Mouse (Mus musculus) retina, postnatal 1 day (tissue): Measurements from ENCODE around the gene 1700029F12Rik.
A peak's percentile ranks its signal among the peaks of the same experiment; 100 is the strongest.

Source experiments
- DNase-seq: peaks from one replicate; pipeline ENCODE4 v3.0.0-alpha.2; 2012

1700029F12Rik gene

DNA sequence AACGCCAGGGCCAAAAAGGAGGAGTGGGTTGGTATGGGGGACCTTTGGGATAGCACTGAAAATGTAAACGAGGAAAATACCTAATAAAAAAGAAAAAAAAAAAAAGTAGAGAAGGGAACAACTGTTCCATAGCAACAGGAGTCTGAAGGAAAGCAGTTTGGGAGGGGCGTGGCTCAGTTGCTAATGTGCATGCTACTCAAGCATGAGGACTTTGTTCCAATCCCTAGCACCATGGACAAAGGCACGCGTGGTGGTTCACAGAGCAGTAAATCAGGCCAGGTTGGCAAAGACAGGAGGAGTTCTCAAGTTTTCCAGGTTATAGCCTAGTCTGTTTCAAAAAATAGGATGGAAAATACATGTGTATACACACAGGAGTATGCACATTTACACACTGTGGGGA, 14.0 kb downstream of the 1700029F12Rik start:
- no peak for DNase-seq

DNA sequence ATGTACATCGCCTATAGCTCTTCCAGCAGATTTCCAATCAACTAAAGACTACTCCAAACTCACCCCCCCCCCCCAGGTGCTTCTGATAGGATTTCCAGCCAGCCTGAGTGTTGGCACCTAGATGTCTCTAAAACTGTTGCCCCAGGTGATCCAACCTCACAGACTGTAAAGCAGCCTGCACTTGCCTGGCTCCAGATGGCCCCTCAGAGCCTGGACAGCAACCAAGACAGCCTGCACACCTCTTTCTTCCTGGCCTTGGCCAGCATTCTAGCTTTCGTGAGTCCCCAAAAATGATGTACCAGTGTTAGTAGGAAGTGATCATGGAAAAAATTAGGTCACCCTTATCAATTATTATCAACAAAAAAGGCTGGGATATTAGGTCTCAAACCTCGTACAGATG, 16.5 kb downstream of the 1700029F12Rik start:
- DNase-seq = no peak

DNA sequence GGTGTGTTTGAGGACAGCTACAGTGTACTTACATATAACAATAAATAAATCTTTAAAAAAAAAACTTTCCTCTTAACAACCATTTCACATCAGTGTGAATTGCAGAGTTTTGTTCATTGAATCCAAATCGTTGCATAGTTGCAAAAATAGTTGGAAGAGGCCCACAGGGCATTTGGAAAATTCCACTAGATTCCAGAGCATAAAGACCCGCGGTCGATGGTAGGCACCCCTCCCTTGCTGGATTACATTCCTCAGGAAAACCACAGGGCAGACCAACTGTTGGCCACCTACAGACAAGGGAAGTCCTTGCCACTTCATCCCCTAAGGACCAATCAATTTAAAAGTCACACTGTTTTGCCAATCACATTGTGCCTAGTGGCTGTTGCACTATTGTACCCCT, 19.8 kb downstream of the 1700029F12Rik start:
- DNase-seq = no peak

DNA sequence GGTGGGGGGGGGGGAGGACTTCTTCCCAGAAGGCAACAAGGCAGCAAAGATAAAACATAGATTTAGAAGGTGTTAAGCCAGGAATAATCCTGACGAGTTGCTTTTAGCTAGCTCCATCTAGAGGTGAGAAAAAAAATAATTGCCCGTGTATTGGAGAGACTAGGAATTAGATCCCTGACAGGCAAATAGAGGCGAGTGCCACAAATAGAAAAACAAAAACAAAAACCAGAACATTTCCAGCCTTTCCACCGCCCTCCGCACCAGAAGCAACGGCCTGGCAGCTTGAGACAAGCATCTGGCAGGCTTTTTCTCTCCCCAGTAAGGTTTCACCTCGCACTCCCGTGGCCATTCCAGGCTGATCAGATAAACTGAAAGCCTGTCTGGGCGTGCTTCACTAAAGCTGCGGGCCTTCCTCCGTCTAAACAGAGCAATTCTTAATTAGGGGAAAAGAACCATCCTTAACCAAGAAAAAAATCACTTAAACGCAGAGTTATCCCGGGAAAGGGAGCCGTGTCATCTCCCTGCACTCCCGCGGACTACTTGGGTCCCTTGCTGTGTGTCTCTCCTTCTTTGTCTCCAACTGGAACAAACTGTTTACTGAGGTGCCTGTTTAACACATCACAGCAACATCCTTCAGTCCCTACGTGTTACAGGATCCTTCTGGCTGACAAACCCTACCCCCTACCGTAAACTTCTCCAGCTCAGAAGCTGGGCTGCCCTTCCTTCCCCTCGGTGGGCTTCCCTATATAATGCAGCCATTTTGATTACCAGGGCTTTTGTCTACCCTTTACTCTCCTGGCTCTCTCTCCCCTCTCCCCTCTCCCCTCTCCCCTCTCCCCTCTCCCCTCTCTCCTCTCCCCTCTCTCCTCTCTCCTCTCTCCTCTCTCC, 25.7 kb downstream of the 1700029F12Rik start:
- peak; percentile 84 for DNase-seq

- DNase-seq = peak; percentile 75
Measured at GRCm38 (mm10) chr13:97007501-97008265, 26.5 kb downstream of the 1700029F12Rik start.

DNA sequence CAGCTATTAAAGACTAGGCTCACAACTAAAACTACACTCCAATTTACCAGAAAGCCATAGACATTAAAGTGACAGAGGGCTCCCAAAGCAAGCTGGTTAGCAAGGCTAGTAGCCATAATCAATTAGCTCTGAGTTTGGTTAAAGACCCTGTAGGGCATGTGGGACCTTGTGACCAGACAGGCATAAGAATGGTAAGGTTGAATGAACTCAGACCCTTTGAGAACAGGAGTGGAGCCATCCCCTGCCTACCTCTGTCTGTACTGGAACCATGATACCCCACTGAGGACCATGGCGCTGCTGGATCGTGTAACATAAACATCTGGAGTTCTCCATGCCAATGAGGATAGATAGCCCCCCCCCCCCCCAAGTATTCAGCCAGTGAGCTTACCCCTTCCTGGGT, 27.4 kb downstream of the 1700029F12Rik start:
- peak; percentile 54 for DNase-seq

GRCm38 (mm10) chr13:96997080-96997479, 37.1 kb downstream of the 1700029F12Rik start:
- DNase-seq = no peak

DNA sequence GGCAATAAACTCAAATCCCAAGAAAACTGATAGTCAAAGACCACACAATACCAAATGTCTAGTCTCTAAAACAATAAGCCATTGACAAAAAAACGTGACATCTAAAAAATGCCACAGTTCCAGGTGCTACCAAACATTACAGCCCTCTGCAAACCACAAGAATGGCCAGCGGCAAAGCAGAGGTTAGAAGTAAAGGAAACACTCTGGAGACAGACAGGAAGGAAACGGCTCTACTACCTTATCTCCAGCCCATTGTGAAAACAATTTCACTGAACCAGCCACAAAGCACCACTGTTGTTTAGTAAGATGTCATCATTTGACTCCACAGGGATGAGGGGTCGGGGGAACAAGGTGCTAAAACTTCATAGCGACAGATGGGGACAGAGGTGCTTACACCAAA, 38.9 kb downstream of the 1700029F12Rik start:
- DNase-seq = no peak

DNA sequence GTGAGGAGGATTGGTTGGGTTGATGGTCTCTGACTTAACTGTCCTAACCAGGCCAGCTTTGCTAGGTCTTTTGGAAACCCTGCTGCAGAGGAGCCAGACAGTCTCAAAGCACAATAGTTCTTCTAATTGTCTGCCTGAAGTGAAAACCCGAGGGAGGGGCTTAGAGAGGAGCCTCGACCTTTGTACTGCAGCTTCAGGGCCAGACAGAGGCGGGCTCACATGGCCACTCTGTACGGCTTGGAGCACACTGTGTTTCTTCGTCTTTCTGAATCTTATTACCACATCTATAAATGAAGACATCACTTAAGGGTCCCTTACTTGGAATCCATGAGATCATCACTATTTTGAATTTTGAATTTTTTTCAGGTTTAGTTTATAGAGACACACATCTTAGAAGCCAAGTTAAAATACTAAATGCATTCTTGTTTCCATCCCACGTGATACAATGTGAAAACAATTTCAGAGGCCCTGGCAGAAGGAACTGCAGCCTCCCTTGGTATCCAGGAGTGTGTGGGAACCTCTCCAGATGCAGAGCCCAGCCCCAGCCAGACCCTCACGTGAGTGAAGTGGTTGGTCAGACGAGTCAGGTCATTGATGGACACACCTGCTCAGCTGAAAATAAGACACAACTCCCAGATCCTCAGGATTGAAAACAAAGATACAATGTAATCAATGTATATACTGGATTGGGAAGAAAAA, 40.7 kb downstream of the 1700029F12Rik start:
- DNase-seq = no peak

DNA sequence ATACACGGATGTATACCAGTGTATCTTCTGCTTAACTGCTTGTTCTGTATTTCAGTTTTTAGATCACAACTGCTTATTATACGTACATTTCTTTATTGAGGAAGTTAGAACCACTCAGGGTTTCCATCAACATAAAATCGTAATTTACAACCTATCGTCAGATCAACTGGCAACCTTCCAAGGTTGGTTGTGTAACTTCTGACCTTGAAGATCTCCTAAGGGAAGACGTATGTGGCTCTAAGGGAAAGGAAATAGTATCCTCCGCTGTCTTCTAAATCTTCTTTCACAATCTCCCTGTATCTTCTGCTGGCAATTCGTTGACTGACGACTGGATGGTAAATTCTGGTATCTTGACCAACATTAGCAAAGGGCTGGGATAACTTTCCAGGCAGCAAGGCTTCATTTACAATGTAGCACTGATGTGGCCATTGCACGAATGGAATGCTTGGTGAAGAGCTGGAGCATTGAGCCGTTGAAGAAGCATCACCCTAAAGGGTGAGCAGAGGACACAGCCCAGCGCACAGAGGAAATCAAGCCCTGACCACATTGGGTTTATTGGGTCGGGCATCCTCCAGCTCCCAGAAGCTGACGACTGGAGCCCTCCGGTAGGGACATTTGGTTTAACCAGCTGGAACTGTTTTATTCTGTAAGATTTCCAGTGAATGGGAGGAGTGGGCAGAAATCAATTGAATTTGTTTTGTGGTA, 43.4 kb downstream of the 1700029F12Rik start:
- no peak for DNase-seq

DNA sequence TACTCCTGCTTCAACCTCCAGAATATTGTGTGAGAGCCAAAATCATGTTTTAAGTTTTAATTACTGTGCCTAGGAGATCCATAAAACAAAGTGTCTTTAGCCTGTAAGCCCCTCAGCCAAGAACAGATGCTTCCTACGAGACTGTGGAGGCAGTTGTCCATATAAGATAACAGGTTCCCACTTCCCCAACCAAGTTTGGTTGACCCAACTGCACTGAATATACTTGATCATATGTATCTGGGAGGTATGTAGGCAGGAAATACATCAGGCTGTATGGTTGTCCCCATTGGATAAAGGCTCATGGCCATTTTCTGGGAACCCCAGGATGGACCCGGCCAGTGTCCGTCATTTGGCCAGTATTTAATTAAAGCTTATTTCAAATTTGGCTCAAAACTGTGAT, 44.1 kb downstream of the 1700029F12Rik start:
- no peak for DNase-seq

GRCm38 (mm10) chr13:96989129-96989528, 45.0 kb downstream of the 1700029F12Rik start:
- no peak for DNase-seq

DNA sequence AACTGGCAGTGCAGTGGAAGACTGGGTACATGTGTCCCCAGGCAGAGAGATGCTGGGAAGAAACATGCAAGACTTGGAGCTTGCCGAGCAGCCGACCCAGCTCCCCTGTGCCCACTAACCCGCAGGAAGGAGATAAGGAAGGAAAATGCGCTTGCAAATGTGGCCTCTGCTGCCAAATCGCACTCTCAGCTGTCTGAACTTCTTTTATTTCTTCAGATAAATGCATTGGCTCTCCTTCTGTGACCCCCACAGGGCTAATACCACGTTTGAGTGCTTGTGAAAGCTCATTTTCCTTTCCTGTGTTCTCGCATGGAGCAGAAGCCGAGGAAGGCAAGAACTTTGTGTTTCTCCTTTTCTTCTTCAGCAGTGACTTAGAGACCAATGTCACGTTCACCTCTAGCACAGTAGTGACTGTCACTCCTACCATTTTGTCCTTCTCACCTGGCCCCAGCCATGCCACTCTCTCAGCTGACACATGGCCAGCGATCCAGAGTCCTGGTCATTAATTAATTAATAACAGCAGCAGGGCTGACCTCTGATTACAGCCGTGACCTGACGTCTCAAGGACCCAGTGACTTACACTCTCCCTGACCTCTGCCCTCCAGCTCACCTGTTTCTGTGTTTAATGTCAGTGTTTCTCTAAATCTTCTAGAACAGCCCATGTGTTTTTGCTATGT, 48.4 kb downstream of the 1700029F12Rik start:
- no peak for DNase-seq

GRCm38 (mm10) chr13:96984688-96985087, 49.5 kb downstream of the 1700029F12Rik start:
- no peak for DNase-seq

- peak; percentile 46 for DNase-seq
Measured at GRCm38 (mm10) chr13:96983251-96984126, 50.7 kb downstream of the 1700029F12Rik start.

GRCm38 (mm10) chr13:96980561-96980960, 53.6 kb downstream of the 1700029F12Rik start:
- no peak for DNase-seq

- no peak for DNase-seq
Measured at GRCm38 (mm10) chr13:96976986-96977595, 57.1 kb downstream of the 1700029F12Rik start.

GRCm38 (mm10) chr13:96973318-96973717, 60.8 kb downstream of the 1700029F12Rik start:
- DNase-seq = no peak
